Mouse (Mus musculus) myocyte (in vitro differentiated cells): ENCODE data around the gene Creld1. TPM values are rescaled to one million over a fixed set of nuclear protein-coding genes. Genes with fewer than 3 reads are reported as not detected.

ENCODE experiments used
- H3K27me3 ChIP-seq: one replicate; pipeline ENCODE4 v1.6.1; 2011; ENCODE audit not compliant: control insufficient read depth, insufficient read depth, insufficient read length
- H3K36me3 ChIP-seq: one replicate; pipeline ENCODE4 v1.6.1; 2011; ENCODE audit not compliant: control insufficient read depth, insufficient read depth
- H3K4me2 ChIP-seq: one replicate; pipeline ENCODE4 v1.6.1; 2011; ENCODE audit warnings: low read depth, control low read depth
- H3K4me3 ChIP-seq: one replicate; pipeline ENCODE4 v1.5.1; 2011; ENCODE audit warnings: mild to moderate bottlenecking, control low read depth, moderate library complexity
- H3K79me2 ChIP-seq: one replicate; pipeline ENCODE4 v1.6.1; 2011; ENCODE audit not compliant: control insufficient read depth, insufficient read depth
- H3ac ChIP-seq: one replicate; pipeline ENCODE4 v1.6.1; 2011; ENCODE audit not compliant: control insufficient read depth, insufficient read length
- CEBPB ChIP-seq: IDR thresholded peaks from 2 replicates; pipeline ENCODE4 v1.6.1; 2011; ENCODE audit warnings: mild to moderate bottlenecking, moderate library complexity; ENCODE audit not compliant: poor library complexity, insufficient read depth, severe bottlenecking
- E2F4 ChIP-seq: IDR thresholded peaks from one replicate; pipeline ENCODE4 v1.6.1; 2011; ENCODE audit warnings: mild to moderate bottlenecking, control low read depth, moderate library complexity; ENCODE audit not compliant: insufficient read depth
- MAX ChIP-seq: IDR thresholded peaks from one replicate; pipeline ENCODE4 v1.6.1; 2011; ENCODE audit warnings: low read depth, mild to moderate bottlenecking, control low read depth
- MYOD1 ChIP-seq, 3 experiments: IDR thresholded peaks; one replicate each; pipeline ENCODE4 v1.6.1; 2011; ENCODE audit warnings: control low read depth in 2 of 3, low read depth in 2 of 3, mild to moderate bottlenecking in 2 of 3, moderate library complexity in 1 of 3; ENCODE audit not compliant: insufficient read length in 2 of 3, control insufficient read depth in 1 of 3
- MYOG ChIP-seq, 3 experiments: IDR thresholded peaks; one replicate each; pipeline ENCODE4 v1.6.1; 2011; ENCODE audit warnings: control low read depth in 2 of 3, low read depth in 2 of 3, mild to moderate bottlenecking in 2 of 3; ENCODE audit not compliant: insufficient read length in 2 of 3, control insufficient read depth in 1 of 3, insufficient read depth in 1 of 3
- POLR2A ChIP-seq: IDR thresholded peaks from one replicate; pipeline ENCODE4 v1.6.1; 2011; ENCODE audit warnings: low read depth, mild to moderate bottlenecking, control low read depth, moderate library complexity; ENCODE audit not compliant: insufficient read length
- POLR2AphosphoS2 ChIP-seq: IDR thresholded peaks from one replicate; pipeline ENCODE4 v1.6.1; 2011; ENCODE audit warnings: low read depth, control low read depth; ENCODE audit not compliant: insufficient read length
- REST ChIP-seq: IDR thresholded peaks from one replicate; pipeline ENCODE4 v1.6.1; 2011; ENCODE audit warnings: mild to moderate bottlenecking, control low read depth, moderate library complexity; ENCODE audit not compliant: insufficient read depth, insufficient read length
- SRF ChIP-seq: IDR thresholded peaks from one replicate; pipeline ENCODE4 v1.6.1; 2011; ENCODE audit warnings: low read depth; ENCODE audit not compliant: control insufficient read depth, insufficient read length
- TCF12 ChIP-seq: IDR thresholded peaks from one replicate; pipeline ENCODE4 v1.6.1; 2011; ENCODE audit warnings: mild to moderate bottlenecking, control low read depth; ENCODE audit not compliant: poor library complexity, insufficient read depth, severe bottlenecking
- TCF3 ChIP-seq: IDR thresholded peaks from one replicate; pipeline ENCODE4 v1.6.1; 2011; ENCODE audit warnings: low read depth, control low read depth; ENCODE audit not compliant: insufficient read length
- USF1 ChIP-seq: IDR thresholded peaks from one replicate; pipeline ENCODE4 v1.6.1; 2011; ENCODE audit warnings: low read depth, mild to moderate bottlenecking, control low read depth, moderate library complexity
- polyA plus RNA-seq: library from polyadenylated mRNA; unstranded; fragments of >200 nt; fragmentation: generic; extraction: Trizol; gene quantifications from one replicate; pipeline ENCODE4 v1.2.1, GENCODE M21; 2012; ENCODE audit warnings: missing spikeins

The Creld1 gene
- polyA plus RNA-seq, 1 experiment: 78.2 TPM

DNA sequence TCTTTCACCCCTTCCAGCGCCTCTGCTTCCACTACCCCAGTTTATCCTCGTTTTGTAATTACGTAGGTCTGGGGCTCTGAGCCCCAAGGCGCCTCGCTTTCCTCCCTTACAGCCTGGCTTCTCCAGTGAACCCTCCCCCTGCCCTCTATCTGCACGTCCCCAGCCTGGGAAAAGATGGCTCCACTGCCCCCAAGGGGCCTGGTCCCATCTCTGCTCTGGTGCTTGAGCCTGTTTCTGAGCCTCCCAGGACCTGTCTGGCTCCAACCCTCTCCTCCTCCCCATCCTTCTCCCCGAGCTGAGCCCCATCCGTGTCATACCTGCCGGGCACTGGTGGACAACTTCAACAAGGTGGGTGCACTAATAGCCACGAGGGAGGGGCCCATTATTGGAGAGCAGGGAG lies 632 bp downstream of the Creld1 start:
- no peaks in the 10 kb centered on the region for H3K36me3 ChIP-seq
- H3K4me3 ChIP-seq: peak overlapping the region; percentile 33
- H3K4me2 ChIP-seq: peak overlapping the region; percentile 80
- no peaks in the 10 kb centered on the region for H3K27me3 ChIP-seq
- TF ChIP-seq E2F4 (no peak), REST (no peak), TCF12 (no peak), MYOG (IDR thresholded peaks at IDR 0.05; ENCODE audit: control insufficient read depth in 1 of 3, insufficient read depth in 1 of 3, insufficient read length in 2 of 3, low read depth in 2 of 3) (no peak), MAX (no peak), POLR2A (no peak), MYOD1 (IDR thresholded peaks at IDR 0.05; ENCODE audit: control insufficient read depth in 1 of 3, insufficient read length in 2 of 3, low read depth in 2 of 3) (no peak), TCF3 (no peak), SRF (no peak), CEBPB (no peak)
- no peak overlapping the region for H3ac ChIP-seq
- H3K79me2 ChIP-seq: no peaks in the 10 kb centered on the region

DNA sequence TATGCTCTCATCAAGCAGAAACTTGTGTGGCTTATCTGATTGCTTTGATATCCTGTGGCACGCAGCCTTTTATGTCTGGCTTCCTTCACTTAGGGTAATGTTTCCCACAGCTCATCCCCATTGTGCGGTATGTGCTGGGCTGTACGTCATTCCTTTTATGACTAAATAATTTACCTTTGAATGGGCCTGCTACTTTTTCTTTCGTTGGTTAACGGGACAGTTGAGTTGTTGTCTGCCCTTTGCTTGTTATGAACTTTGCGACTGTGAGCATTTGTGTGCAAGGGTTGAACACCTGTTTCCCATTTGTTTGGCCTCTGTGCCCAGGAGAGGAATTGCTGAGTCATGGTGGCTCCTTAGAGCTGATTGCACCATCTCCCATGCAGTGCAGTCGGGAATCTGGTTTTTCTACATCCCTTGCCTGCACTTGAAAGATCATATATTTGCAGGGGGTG lies 4.1 kb downstream of the Creld1 start:
- H3K4me3 ChIP-seq: no peak overlapping the region
- no peaks in the 10 kb centered on the region for H3K27me3 ChIP-seq
- H3K4me2 ChIP-seq: peak overlapping the region; percentile 64
- peak; percentile 22 to 89 (median 89) for TF ChIP-seq MYOD1 (IDR thresholded peaks at IDR 0.05; ENCODE audit: control insufficient read depth in 1 of 3, insufficient read length in 2 of 3, low read depth in 2 of 3)
- no peak for TF ChIP-seq E2F4
- no peak for TF ChIP-seq TCF3
- peak; percentile 94 for TF ChIP-seq CEBPB
- no peak for TF ChIP-seq USF1
- TF ChIP-seq TCF12: peak; percentile 80
- TF ChIP-seq SRF: no peak
- no peak for TF ChIP-seq POLR2A
- peak; percentile 25 to 89 (median 58) for TF ChIP-seq MYOG (IDR thresholded peaks at IDR 0.05; ENCODE audit: control insufficient read depth in 1 of 3, insufficient read depth in 1 of 3, insufficient read length in 2 of 3, low read depth in 2 of 3)
- TF ChIP-seq REST: no peak
- TF ChIP-seq MAX: no peak
- no peak for TF ChIP-seq POLR2AphosphoS2
- H3ac ChIP-seq: no peak overlapping the region
- no peaks in the 10 kb centered on the region for H3K79me2 ChIP-seq
- H3K36me3 ChIP-seq: no peaks in the 10 kb centered on the region

DNA sequence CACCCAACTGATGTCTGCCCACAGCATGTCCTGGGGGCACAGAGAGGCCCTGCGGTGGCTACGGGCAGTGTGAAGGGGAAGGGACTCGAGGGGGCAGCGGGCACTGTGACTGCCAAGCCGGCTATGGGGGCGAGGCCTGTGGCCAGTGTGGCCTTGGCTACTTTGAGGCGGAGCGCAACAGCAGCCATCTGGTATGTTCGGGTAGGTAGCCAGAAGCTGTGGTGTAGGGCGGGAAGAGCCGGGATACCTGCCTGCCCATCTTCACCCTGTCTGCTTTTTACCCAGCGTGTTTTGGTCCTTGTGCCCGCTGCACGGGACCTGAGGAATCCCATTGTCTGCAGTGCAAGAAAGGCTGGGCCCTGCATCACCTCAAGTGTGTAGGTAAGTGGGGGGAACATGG lies 6.3 kb downstream of the Creld1 start:
- Histone ChIP-seq H3ac (no peak overlapping the region), H3K36me3 (no peaks in the 10 kb centered on the region), H3K27me3 (no peaks in the 10 kb centered on the region), H3K4me2 (no peak overlapping the region), H3K4me3 (no peak overlapping the region), H3K79me2 (no peaks in the 10 kb centered on the region)
- TF ChIP-seq MYOD1 (IDR thresholded peaks at IDR 0.05; ENCODE audit: control insufficient read depth in 1 of 3, insufficient read length in 2 of 3, low read depth in 2 of 3): no peak
- no peak for TF ChIP-seq E2F4
- no peak for TF ChIP-seq SRF
- TF ChIP-seq CEBPB: no peak
- no peak for TF ChIP-seq MYOG (IDR thresholded peaks at IDR 0.05; ENCODE audit: control insufficient read depth in 1 of 3, insufficient read depth in 1 of 3, insufficient read length in 2 of 3, low read depth in 2 of 3)
- no peak for TF ChIP-seq REST
- TF ChIP-seq POLR2AphosphoS2: no peak
- TF ChIP-seq MAX: no peak
- TF ChIP-seq TCF12: no peak
- TF ChIP-seq TCF3: no peak
- TF ChIP-seq USF1: no peak
- TF ChIP-seq POLR2A: no peak

DNA sequence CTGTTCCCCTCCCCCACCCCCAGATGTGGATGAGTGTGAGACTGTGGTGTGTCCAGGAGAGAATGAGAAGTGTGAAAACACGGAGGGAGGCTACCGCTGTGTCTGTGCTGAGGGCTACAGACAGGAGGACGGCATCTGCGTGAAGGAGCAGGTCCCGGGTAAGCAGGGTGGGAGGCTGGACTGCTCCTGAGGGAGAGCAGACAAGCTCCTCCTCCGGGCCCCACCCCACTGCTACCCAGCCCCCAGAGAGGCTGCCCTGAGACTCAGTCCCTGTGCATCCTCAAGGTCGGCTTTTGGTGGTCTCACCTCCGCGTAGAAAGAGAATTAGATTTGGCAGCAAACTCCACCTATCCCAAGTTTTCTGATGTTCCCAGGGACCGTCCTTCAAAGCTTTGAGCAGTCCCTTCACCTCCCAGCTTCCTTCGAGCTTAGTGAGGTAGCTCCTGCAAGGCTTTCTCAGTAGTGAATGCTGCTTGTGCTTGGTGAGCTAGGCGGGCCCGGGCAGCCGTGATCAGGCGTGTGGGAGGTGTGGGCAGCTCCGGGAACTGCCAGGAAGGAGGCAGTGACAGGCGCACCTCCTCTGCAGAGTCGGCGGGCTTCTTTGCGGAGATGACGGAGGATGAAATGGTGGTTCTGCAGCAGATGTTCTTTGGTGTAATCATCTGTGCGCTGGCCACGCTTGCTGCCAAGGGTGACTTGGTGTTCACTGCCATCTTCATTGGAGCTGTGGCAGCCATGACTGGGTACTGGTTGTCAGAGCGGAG lies 9.2 kb downstream of the Creld1 start:
- no peaks in the 10 kb centered on the region for H3K36me3 ChIP-seq
- no peak overlapping the region for H3K4me3 ChIP-seq
- no peak overlapping the region for H3K4me2 ChIP-seq
- H3K79me2 ChIP-seq: no peaks in the 10 kb centered on the region
- H3K27me3 ChIP-seq: no peaks in the 10 kb centered on the region
- TF ChIP-seq USF1 (no peak), SRF (no peak), TCF12 (no peak), TCF3 (no peak), MYOG (IDR thresholded peaks at IDR 0.05; ENCODE audit: control insufficient read depth in 1 of 3, insufficient read depth in 1 of 3, insufficient read length in 2 of 3, low read depth in 2 of 3) (no peak), E2F4 (no peak), MAX (no peak), POLR2A (no peak), MYOD1 (IDR thresholded peaks at IDR 0.05; ENCODE audit: control insufficient read depth in 1 of 3, insufficient read length in 2 of 3, low read depth in 2 of 3) (no peak)
- no peak overlapping the region for H3ac ChIP-seq
